ENCODE assay signal across 8 mouse cellular contexts in the genomic region with DNA sequence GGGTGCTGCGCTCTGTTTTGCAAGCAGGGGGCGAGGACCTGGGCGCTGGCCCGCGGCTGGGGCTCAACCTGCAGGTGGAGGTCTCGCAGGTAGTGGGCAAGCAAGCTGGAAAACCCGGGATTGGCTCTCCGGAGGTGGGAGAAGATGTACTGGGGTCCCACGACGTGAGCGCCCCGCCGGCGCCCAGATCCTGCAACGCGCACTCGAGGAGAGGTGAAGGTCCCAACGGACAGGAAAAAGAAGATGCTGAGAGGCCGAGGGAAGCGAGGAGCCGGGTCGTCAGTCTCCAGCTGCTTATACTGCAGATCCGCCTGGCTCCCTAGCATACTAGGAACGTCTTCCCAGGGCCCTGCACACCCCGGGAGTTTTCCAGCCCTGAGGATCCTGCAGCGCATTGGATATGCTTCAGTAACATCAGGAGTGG. TPM values are rescaled to one million over a fixed set of nuclear protein-coding genes. Genes with fewer than 3 reads are reported as not detected.
DNase-seq lines count a peak whose midpoint lies in the region; ATAC-seq and TF ChIP-seq lines count a peak whose summit lies in the region.

No protein-coding gene starts in this region.

- peak overlapping the region; percentile 100 for H3K4me3 ChIP-seq in kidney, postnatal 0 days (replicated peaks; ENCODE audit: low read depth, low read length)
- H3K4me3 ChIP-seq in forebrain, embryonic 11.5 days (ENCODE audit: low read depth, low read length) = peak overlapping the region; percentile 99
- H3K4me3 ChIP-seq in liver, embryonic 14.5 days (ENCODE audit: insufficient read depth in 1 of 2, low read depth in 2 of 2, low read length in 2 of 2) = peak overlapping the region; percentile 66 to 71

- H3K4me2 ChIP-seq in kidney, postnatal 0 days (ENCODE audit: low read length) = peak overlapping the region; percentile 82
- peak overlapping the region; percentile 79 for H3K4me2 ChIP-seq in forebrain, embryonic 11.5 days (ENCODE audit: low read depth, low read length, severe bottlenecking)
- peak overlapping the region; percentile 78 for H3K4me2 ChIP-seq in liver, embryonic 14.5 days (ENCODE audit: low read depth)

- TF ChIP-seq CTCF in kidney, postnatal 0 days (IDR thresholded peaks at IDR 0.05; ENCODE audit: low read depth) = peak; percentile 31; the same call in 1 of the 2 replicates
- TF ChIP-seq CTCF in liver, embryonic 14.5 days (IDR thresholded peaks at IDR 0.05; ENCODE audit: low read depth) = 0 out of 2 replicates have a peak, but pooled peaks have one; percentile 6

- DNase-seq in kidney, postnatal 0 days (ENCODE audit: low spot score) = peak; percentile 51
- DNase-seq in kidney, adult 11 months = no peak
- peak; percentile 61 for DNase-seq in MN1 (ENCODE audit: low spot score)
- no peak for DNase-seq in forebrain, embryonic 11.5 days (ENCODE audit: low spot score)
- DNase-seq in liver, embryonic 14.5 days (ENCODE audit: low read depth in 3 of 3, low spot score in 3 of 3) = no peak
- DNase-seq in cerebellum, postnatal 25 days = no peak
- DNase-seq in cerebellum, postnatal 4 days (ENCODE audit: low spot score in 2 of 2) = no peak
- no peak for DNase-seq in urinary bladder, postnatal 36 days (ENCODE audit: low spot score in 2 of 2)

- H3K9me3 ChIP-seq in kidney, postnatal 0 days (replicated peaks; ENCODE audit: low read length) = no peaks in the 10 kb centered on the region
- H3K9me3 ChIP-seq in forebrain, embryonic 11.5 days (ENCODE audit: control insufficient read depth, low read length) = no peaks in the 10 kb centered on the region
- H3K9me3 ChIP-seq in liver, embryonic 14.5 days (ENCODE audit: control insufficient read depth, low read length) = no peaks in the 10 kb centered on the region

- H3K36me3 ChIP-seq in kidney, postnatal 0 days (ENCODE audit: insufficient read depth, low read length) = no peaks in the 10 kb centered on the region
- H3K36me3 ChIP-seq in forebrain, embryonic 11.5 days (ENCODE audit: control insufficient read depth, insufficient read depth, low read length) = no peaks in the 10 kb centered on the region
- H3K36me3 ChIP-seq in liver, embryonic 14.5 days (replicated peaks; ENCODE audit: control insufficient read depth, insufficient read depth, low read depth) = no peaks in the 10 kb centered on the region

- peaks cover 9% of the 10 kb centered on the region for H3K4me1 ChIP-seq in kidney, postnatal 0 days (replicated peaks; ENCODE audit: insufficient read depth, low read length)
- H3K4me1 ChIP-seq in forebrain, embryonic 11.5 days (replicated peaks; ENCODE audit: control insufficient read depth, insufficient read depth, low read length) = peaks cover 5% of the 10 kb centered on the region; the same call in 1 of the 2 replicates
- H3K4me1 ChIP-seq in liver, embryonic 14.5 days (replicated peaks; ENCODE audit: control insufficient read depth in 2 of 2, insufficient read depth in 2 of 2, low read length in 1 of 2) = peaks cover 0 to 10% of the 10 kb centered on the region in 2 experiments; a peak in 3 of 4 replicates

- H3K27ac ChIP-seq in kidney, postnatal 0 days = 0 out of 2 replicates have a peak overlapping the region, but pooled peaks have one; percentile 51
- H3K27ac ChIP-seq in forebrain, embryonic 11.5 days (ENCODE audit: low read depth, low read length) = no peak overlapping the region
- no peak overlapping the region for H3K27ac ChIP-seq in liver, embryonic 14.5 days

- H3K9ac ChIP-seq in kidney, postnatal 0 days (ENCODE audit: low read depth, low read length) = peak overlapping the region; percentile 65
- peak overlapping the region; percentile 64 for H3K9ac ChIP-seq in forebrain, embryonic 11.5 days (ENCODE audit: low read length)
- peak overlapping the region; percentile 44 for H3K9ac ChIP-seq in liver, embryonic 14.5 days (replicated peaks)

- no peaks in the 10 kb centered on the region for H3K27me3 ChIP-seq in kidney, postnatal 0 days (ENCODE audit: insufficient read depth, low read length)
- H3K27me3 ChIP-seq in forebrain, embryonic 11.5 days (ENCODE audit: control insufficient read depth, insufficient read depth, low read length) = no peaks in the 10 kb centered on the region
- no peaks in the 10 kb centered on the region for H3K27me3 ChIP-seq in liver, embryonic 14.5 days (ENCODE audit: control insufficient read depth, insufficient read depth, low read length)

- WGBS in kidney, postnatal 0 days = 0% methylated on average over 26 of the region's 26 CpGs
- under 1% methylated on average over 26 of the region's 26 CpGs for WGBS in forebrain, embryonic 11.5 days
- 2% methylated on average over 26 of the region's 26 CpGs for WGBS in liver, embryonic 14.5 days (ENCODE audit: insufficient replicate concordance)

- no peak for TF ChIP-seq EP300 in liver, embryonic 14.5 days (IDR thresholded peaks at IDR 0.05; ENCODE audit: low read depth)

- peak; percentile 23 for ATAC-seq in kidney, postnatal 0 days (replicated peaks; ENCODE audit: low FRiP score, low read depth)
- ATAC-seq in forebrain, embryonic 11.5 days (replicated peaks; ENCODE audit: low FRiP score) = no peak
- ATAC-seq in liver, embryonic 14.5 days (ENCODE audit: insufficient read depth) = no peak

RNA-seq across cellular contexts. Expression of gene Chd6, which starts 0.5 kb away (rescaled TPM):
- 22.4 and 25.0 TPM in 2 replicates for polyA plus RNA-seq in kidney, postnatal 0 days (2015; fragmentation: Nextera tagmentation; extraction: Ambion mirVana)
- polyA plus RNA-seq in forebrain, embryonic 11.5 days (2014; fragmentation: Nextera tagmentation; extraction: Ambion mirVana) = 39.8 and 45.2 TPM in 2 replicates
- 3.0 and 3.6 TPM in 2 replicates for polyA plus RNA-seq in liver, embryonic 14.5 days (2012; rRNA removed)
- 3.0 and 3.1 TPM in 2 replicates for polyA plus RNA-seq in liver, embryonic 14.5 days (2014; fragmentation: Nextera tagmentation; extraction: Ambion mirVana)

Comparison
In these comparisons a context has a peak if more than half of its experiments do, and no peak if none do; other contexts are left out.
1. DNase-seq: peak in kidney, postnatal 0 days (single experiment) and MN1 (single experiment); none in kidney, adult 11 months (single experiment), forebrain, embryonic 11.5 days (single experiment), liver, embryonic 14.5 days (0 of 3), cerebellum, postnatal 25 days (0 of 2), cerebellum, postnatal 4 days (0 of 2) and urinary bladder, postnatal 36 days (0 of 2).
2. Peak in every context shown above with its lines, with median percentiles within 50 percentile points of each other: H3K4me2 ChIP-seq, H3K4me3 ChIP-seq and H3K9ac ChIP-seq.